In the genomic region with DNA sequence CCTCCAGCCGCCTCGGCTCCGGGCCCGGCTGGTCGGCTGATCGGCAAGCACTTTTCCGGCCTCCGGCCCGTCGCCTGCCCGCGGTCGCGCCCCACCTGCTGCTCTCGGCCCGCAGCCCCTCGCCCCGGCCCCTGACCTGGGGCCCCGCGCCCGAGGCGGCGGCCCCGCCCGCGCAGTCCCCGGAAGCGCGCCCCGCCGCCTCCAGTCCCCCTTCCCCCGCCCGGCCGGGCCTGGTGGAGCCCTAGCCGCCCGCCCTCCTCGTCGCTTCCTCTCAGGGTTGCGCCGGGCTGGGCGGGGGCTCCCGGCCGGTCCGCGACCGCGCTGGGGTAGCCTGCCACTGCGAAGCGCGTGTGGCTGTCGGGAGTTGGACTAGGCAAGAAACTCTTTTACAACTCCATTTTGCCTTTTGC, we compare ENCODE assay signal across 8 mouse cellular contexts. TPM values are rescaled to one million over a fixed set of nuclear protein-coding genes. Genes with fewer than 3 reads are reported as not detected.
DNase-seq lines count a peak whose midpoint lies in the region; ATAC-seq lines count a peak whose summit lies in the region.

No protein-coding gene starts in this region.

- under 1% methylated on average over 51 of the region's 51 CpGs for WGBS in forebrain, embryonic 11.5 days
- under 1% methylated on average over 51 of the region's 51 CpGs for WGBS in hindbrain, embryonic 10.5 days
- under 1% methylated on average over 51 of the region's 51 CpGs for WGBS in limb, embryonic 15.5 days
- 0% methylated on average over 43 of the region's 51 CpGs for WGBS in midbrain, embryonic 15.5 days

- H3K4me1 ChIP-seq in forebrain, embryonic 11.5 days (replicated peaks; ENCODE audit: control insufficient read depth, insufficient read depth, low read length): peaks cover 3% of the 10 kb centered on the region; the same call in 1 of the 2 replicates
- H3K4me1 ChIP-seq in hindbrain, embryonic 10.5 days (replicated peaks): peaks cover 35% of the 10 kb centered on the region
- peaks cover 22% of the 10 kb centered on the region for H3K4me1 ChIP-seq in limb, embryonic 15.5 days
- H3K4me1 ChIP-seq in midbrain, embryonic 15.5 days: peaks cover 39% of the 10 kb centered on the region

- H3K9ac ChIP-seq in forebrain, embryonic 11.5 days (ENCODE audit: low read length): peak overlapping the region; percentile 94
- H3K9ac ChIP-seq in limb, embryonic 15.5 days: peak overlapping the region; percentile 97
- peak overlapping the region; percentile 91 for H3K9ac ChIP-seq in midbrain, embryonic 15.5 days

- H3K27ac ChIP-seq in forebrain, embryonic 11.5 days (ENCODE audit: low read depth, low read length): peak overlapping the region; percentile 99
- peak overlapping the region; percentile 99 for H3K27ac ChIP-seq in hindbrain, embryonic 10.5 days
- peak overlapping the region; percentile 100 for H3K27ac ChIP-seq in limb, embryonic 15.5 days
- H3K27ac ChIP-seq in midbrain, embryonic 15.5 days: peak overlapping the region; percentile 96

- peak; percentile 80 for ATAC-seq in forebrain, embryonic 11.5 days (replicated peaks; ENCODE audit: low FRiP score)
- ATAC-seq in limb, embryonic 15.5 days (ENCODE audit: insufficient number of reproducible peaks, low FRiP score, low TSS enrichment, low read depth): peak; percentile 73
- peak; percentile 64 for ATAC-seq in midbrain, embryonic 15.5 days (replicated peaks)

- DNase-seq in cerebellum, adult 18-20 months: peak; percentile 73 to 79
- no peak for DNase-seq in cerebellum, adult 8-10 months
- DNase-seq in adrenal gland, adult 8-10 months: peak; percentile 68
- peak; percentile 90 for DNase-seq in forebrain, embryonic 11.5 days (ENCODE audit: low spot score)
- DNase-seq in hindbrain, embryonic 10.5 days (ENCODE audit: low spot score): no peak
- peak; percentile 86 to 93 for DNase-seq in spleen, postnatal 4 days (ENCODE audit: low spot score in 2 of 2)

- H3K4me3 ChIP-seq in forebrain, embryonic 11.5 days (ENCODE audit: low read depth, low read length): peak overlapping the region; percentile 90
- H3K4me3 ChIP-seq in hindbrain, embryonic 10.5 days: peak overlapping the region; percentile 93
- peak overlapping the region; percentile 89 for H3K4me3 ChIP-seq in limb, embryonic 15.5 days
- peak overlapping the region; percentile 86 for H3K4me3 ChIP-seq in midbrain, embryonic 15.5 days

- no peaks in the 10 kb centered on the region for H3K9me3 ChIP-seq in forebrain, embryonic 11.5 days (ENCODE audit: control insufficient read depth, low read length)
- no peaks in the 10 kb centered on the region for H3K9me3 ChIP-seq in hindbrain, embryonic 10.5 days
- H3K9me3 ChIP-seq in limb, embryonic 15.5 days: no peaks in the 10 kb centered on the region
- no peaks in the 10 kb centered on the region for H3K9me3 ChIP-seq in midbrain, embryonic 15.5 days

- H3K4me2 ChIP-seq in forebrain, embryonic 11.5 days (ENCODE audit: low read depth, low read length, severe bottlenecking): peak overlapping the region; percentile 59
- H3K4me2 ChIP-seq in limb, embryonic 15.5 days: peak overlapping the region; percentile 65
- peak overlapping the region; percentile 61 for H3K4me2 ChIP-seq in midbrain, embryonic 15.5 days

- no peaks in the 10 kb centered on the region for H3K27me3 ChIP-seq in forebrain, embryonic 11.5 days (ENCODE audit: control insufficient read depth, insufficient read depth, low read length)
- no peaks in the 10 kb centered on the region for H3K27me3 ChIP-seq in hindbrain, embryonic 10.5 days (ENCODE audit: insufficient read depth, poor library complexity, severe bottlenecking)
- H3K27me3 ChIP-seq in limb, embryonic 15.5 days: no peaks in the 10 kb centered on the region
- no peaks in the 10 kb centered on the region for H3K27me3 ChIP-seq in midbrain, embryonic 15.5 days (replicated peaks)

- no peaks in the 10 kb centered on the region for H3K36me3 ChIP-seq in forebrain, embryonic 11.5 days (ENCODE audit: control insufficient read depth, insufficient read depth, low read length)
- H3K36me3 ChIP-seq in hindbrain, embryonic 10.5 days: peaks cover 28% of the 10 kb centered on the region
- H3K36me3 ChIP-seq in limb, embryonic 15.5 days: peaks cover 24% of the 10 kb centered on the region
- H3K36me3 ChIP-seq in midbrain, embryonic 15.5 days (replicated peaks): peaks cover 20% of the 10 kb centered on the region

RNA-seq across cellular contexts. Expression of gene Tcta, which starts 0.6 kb away (rescaled TPM):
- 10 to 100 TPM; 56.0 to 68.0 (median 62.2) TPM for total RNA-seq in adrenal gland, adult 8-10 months (2022)
- 20.8 and 25.5 TPM in 2 replicates for polyA plus RNA-seq in forebrain, embryonic 11.5 days (2014; fragmentation: Nextera tagmentation; extraction: Ambion mirVana)
- 20.7 and 32.7 TPM in 2 replicates for polyA plus RNA-seq in hindbrain, embryonic 10.5 days (2016; fragmentation: Nextera tagmentation; extraction: Ambion mirVana)
- 44.3 and 47.6 TPM in 2 replicates for polyA plus RNA-seq in limb, embryonic 15.5 days (2015; fragmentation: Nextera tagmentation; extraction: Ambion mirVana)
- 51.4 and 54.9 TPM in 2 replicates for polyA plus RNA-seq in midbrain, embryonic 15.5 days (2015; fragmentation: Nextera tagmentation; extraction: Ambion mirVana)

RNA-seq across cellular contexts. Expression of gene Rhoa, which starts 0.6 kb away (rescaled TPM):
- total RNA-seq in adrenal gland, adult 8-10 months (2022): 100 to 1,000 TPM; 307 to 342 (median 321) TPM
- polyA plus RNA-seq in forebrain, embryonic 11.5 days (2014; fragmentation: Nextera tagmentation; extraction: Ambion mirVana): 298 and 303 TPM in 2 replicates
- 271 and 385 TPM in 2 replicates for polyA plus RNA-seq in hindbrain, embryonic 10.5 days (2016; fragmentation: Nextera tagmentation; extraction: Ambion mirVana)
- polyA plus RNA-seq in limb, embryonic 15.5 days (2015; fragmentation: Nextera tagmentation; extraction: Ambion mirVana): 470 and 473 TPM in 2 replicates
- polyA plus RNA-seq in midbrain, embryonic 15.5 days (2015; fragmentation: Nextera tagmentation; extraction: Ambion mirVana): 251 and 257 TPM in 2 replicates

RNA-seq across cellular contexts. Expression of gene Amt, which starts 9.9 kb away (rescaled TPM):
- 10 to 100 TPM in 2 of 4 experiments, 1 to 10 TPM in 2; 3.8 to 10.9 (median 7.1) TPM for total RNA-seq in adrenal gland, adult 8-10 months (2022)
- 25.1 and 25.9 TPM in 2 replicates for polyA plus RNA-seq in forebrain, embryonic 11.5 days (2014; fragmentation: Nextera tagmentation; extraction: Ambion mirVana)
- polyA plus RNA-seq in hindbrain, embryonic 10.5 days (2016; fragmentation: Nextera tagmentation; extraction: Ambion mirVana): 31.4 and 34.7 TPM in 2 replicates
- polyA plus RNA-seq in limb, embryonic 15.5 days (2015; fragmentation: Nextera tagmentation; extraction: Ambion mirVana): 8.3 and 9.5 TPM in 2 replicates
- polyA plus RNA-seq in midbrain, embryonic 15.5 days (2015; fragmentation: Nextera tagmentation; extraction: Ambion mirVana): 28.9 and 32.1 TPM in 2 replicates

RNA-seq across cellular contexts. Expression of gene Nicn1, which starts 16.3 kb away (rescaled TPM):
- 10 to 100 TPM; 29.5 to 49.1 (median 41.4) TPM for total RNA-seq in adrenal gland, adult 8-10 months (2022)
- 46.8 and 61.8 TPM in 2 replicates for polyA plus RNA-seq in forebrain, embryonic 11.5 days (2014; fragmentation: Nextera tagmentation; extraction: Ambion mirVana)
- polyA plus RNA-seq in hindbrain, embryonic 10.5 days (2016; fragmentation: Nextera tagmentation; extraction: Ambion mirVana): 39.5 and 54.3 TPM in 2 replicates
- 35.5 and 43.8 TPM in 2 replicates for polyA plus RNA-seq in limb, embryonic 15.5 days (2015; fragmentation: Nextera tagmentation; extraction: Ambion mirVana)
- polyA plus RNA-seq in midbrain, embryonic 15.5 days (2015; fragmentation: Nextera tagmentation; extraction: Ambion mirVana): 129 and 149 TPM in 2 replicates

RNA-seq across cellular contexts. Expression of gene Gpx1, which starts 32.1 kb away (rescaled TPM):
- total RNA-seq in adrenal gland, adult 8-10 months (2022): 100 to 1,000 TPM; 524 to 812 (median 629) TPM
- 740 and 778 TPM in 2 replicates for polyA plus RNA-seq in forebrain, embryonic 11.5 days (2014; fragmentation: Nextera tagmentation; extraction: Ambion mirVana)
- 816 and 892 TPM in 2 replicates for polyA plus RNA-seq in hindbrain, embryonic 10.5 days (2016; fragmentation: Nextera tagmentation; extraction: Ambion mirVana)
- polyA plus RNA-seq in limb, embryonic 15.5 days (2015; fragmentation: Nextera tagmentation; extraction: Ambion mirVana): 621 and 657 TPM in 2 replicates
- polyA plus RNA-seq in midbrain, embryonic 15.5 days (2015; fragmentation: Nextera tagmentation; extraction: Ambion mirVana): 413 and 429 TPM in 2 replicates

Comparison
In these comparisons a context has a peak if more than half of its experiments do, and no peak if none do; other contexts are left out.
1. DNase-seq: peak in cerebellum, adult 18-20 months (2 of 2), adrenal gland, adult 8-10 months (single experiment), forebrain, embryonic 11.5 days (single experiment) and spleen, postnatal 4 days (2 of 2); none in cerebellum, adult 8-10 months (single experiment) and hindbrain, embryonic 10.5 days (single experiment).
2. Peak in every context shown above with its lines, with median percentiles within 50 percentile points of each other: ATAC-seq, H3K27ac ChIP-seq, H3K4me2 ChIP-seq, H3K4me3 ChIP-seq and H3K9ac ChIP-seq.